Mouse (Mus musculus) liver, adult 2 months (tissue): ENCODE results near the gene Zbtb46.

ENCODE experiments used
- CTCF ChIP-seq: fragments of 200-500 bp; IDR thresholded peaks from 2 replicates; pipeline ENCODE4 v1.5.1; 2011; ENCODE audit warnings: low read depth, low read length, control low read depth
- POLR2A ChIP-seq: fragments of 200-500 bp; IDR thresholded peaks from 2 replicates; pipeline ENCODE4 v1.6.1; 2011; ENCODE audit warnings: low read length, control low read depth; ENCODE audit not compliant: insufficient read depth; ENCODE audit errors: extremely low read depth

GRCm38 (mm10) chr2:181491432-181492205 lies 32.4 kb upstream of the Zbtb46 start:
- TF ChIP-seq CTCF (no peak), POLR2A (no peak)
